Mouse (Mus musculus): ENCODE measurements around the gene Nrxn1.
A peak's percentile ranks its signal among the peaks of the same experiment; 100 is the strongest.

Gene Nrxn1

GRCm38 (mm10) chr17:90654506-90654905, 438.4 kb downstream of the Nrxn1 start:
- no peak for DNase-seq

GRCm38 (mm10) chr17:90653347-90653746, 439.5 kb downstream of the Nrxn1 start:
- DNase-seq = no peak

DNA sequence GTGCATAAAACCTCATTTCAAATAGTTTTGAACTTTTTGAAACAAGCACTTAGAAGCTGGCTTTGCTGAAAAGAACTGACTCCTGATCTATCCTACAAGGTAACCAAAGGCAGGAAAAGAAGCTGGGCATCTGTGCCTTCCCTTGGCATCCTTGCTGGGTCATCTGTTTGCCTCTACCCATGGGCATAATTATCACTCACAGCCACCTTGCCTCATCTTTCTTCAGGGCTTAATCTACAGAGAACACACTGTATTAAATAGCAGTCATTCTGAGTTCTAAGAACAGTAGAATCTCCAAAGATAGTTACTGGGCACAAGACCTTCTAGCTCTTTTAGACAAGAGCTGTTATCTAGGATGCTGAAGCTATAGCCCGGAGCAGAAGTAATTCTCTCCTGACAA, 442.6 kb downstream of the Nrxn1 start:
- DNase-seq = no peak

DNA sequence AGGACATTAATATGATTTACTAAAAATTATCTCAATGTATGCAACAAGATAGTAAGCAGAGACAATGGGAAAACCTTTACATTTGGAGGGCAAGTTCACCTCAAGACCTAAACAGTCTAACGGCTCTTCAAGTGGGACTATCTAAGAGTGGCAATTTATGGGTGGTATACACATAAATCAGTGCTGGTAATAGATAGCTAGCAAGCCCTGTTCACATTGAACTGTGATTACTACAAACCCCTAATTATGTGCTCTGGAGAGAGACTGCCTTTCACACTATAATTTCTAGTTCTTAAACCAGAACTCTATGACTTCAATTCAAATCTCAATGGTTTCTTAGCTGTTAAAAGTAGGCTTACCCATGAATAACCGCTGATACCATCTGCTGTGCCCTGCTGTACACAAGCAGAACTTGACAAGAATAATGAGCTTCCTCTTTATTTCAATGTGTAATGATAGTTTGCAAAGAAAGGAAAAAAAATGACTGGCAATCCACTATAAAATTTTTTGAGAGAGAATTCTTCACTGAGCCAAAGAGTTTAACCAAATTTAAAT, 453.8 kb downstream of the Nrxn1 start:
- DNase-seq = no peak

- DNase-seq = no peak
Observed at GRCm38 (mm10) chr17:90638183-90638727, 454.6 kb downstream of the Nrxn1 start.

DNA sequence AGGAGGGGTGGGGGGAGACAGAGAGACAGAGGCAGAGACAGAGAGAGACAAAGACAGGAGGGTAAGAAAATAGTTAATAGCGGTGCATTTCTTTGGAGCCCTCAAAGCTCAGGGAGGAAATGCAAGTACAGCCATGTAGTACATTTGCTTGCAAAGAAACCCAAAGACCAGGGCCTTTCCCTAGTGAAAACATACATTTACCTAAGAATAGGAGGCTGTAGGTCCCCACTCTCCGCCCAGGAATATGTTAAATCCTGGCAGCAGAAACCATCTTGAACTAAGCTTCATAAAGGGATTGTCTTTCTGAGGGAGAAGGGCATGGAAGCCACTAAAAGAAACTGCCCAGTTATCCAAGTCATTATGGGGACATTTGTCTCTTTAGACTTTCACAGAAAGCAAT, 461.5 kb downstream of the Nrxn1 start:
- no peak for DNase-seq

GRCm38 (mm10) chr17:90629851-90630250, 463.0 kb downstream of the Nrxn1 start:
- DNase-seq = no peak

DNA sequence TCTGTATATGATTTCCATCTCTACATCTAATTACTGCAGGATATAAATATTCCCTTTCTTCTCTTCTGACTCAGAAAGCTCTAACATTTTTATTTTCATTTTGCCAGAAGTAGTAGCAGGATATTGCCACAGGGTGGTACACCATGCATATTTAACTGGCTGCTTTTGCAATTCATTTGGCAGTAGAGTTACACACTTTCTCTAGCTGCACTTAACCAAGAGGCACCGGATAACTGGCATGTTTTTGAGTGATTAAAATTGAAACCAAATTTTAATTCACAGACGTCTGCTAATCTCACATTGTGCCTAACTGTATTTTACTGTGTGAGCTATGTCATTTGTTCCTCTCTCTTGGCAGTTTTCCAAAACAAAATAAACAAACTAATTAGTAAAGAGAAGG, 464.4 kb downstream of the Nrxn1 start:
- no peak for DNase-seq

- DNase-seq = no peak
Observed at GRCm38 (mm10) chr17:90628004-90628403, 464.9 kb downstream of the Nrxn1 start.

- DNase-seq = no peak
Observed at GRCm38 (mm10) chr17:90627395-90627794, 465.5 kb downstream of the Nrxn1 start.

GRCm38 (mm10) chr17:90624591-90625266, 468.1 kb downstream of the Nrxn1 start:
- no peak for DNase-seq

- DNase-seq = no peak
Observed at GRCm38 (mm10) chr17:90621828-90622227, 471.0 kb downstream of the Nrxn1 start.

DNA sequence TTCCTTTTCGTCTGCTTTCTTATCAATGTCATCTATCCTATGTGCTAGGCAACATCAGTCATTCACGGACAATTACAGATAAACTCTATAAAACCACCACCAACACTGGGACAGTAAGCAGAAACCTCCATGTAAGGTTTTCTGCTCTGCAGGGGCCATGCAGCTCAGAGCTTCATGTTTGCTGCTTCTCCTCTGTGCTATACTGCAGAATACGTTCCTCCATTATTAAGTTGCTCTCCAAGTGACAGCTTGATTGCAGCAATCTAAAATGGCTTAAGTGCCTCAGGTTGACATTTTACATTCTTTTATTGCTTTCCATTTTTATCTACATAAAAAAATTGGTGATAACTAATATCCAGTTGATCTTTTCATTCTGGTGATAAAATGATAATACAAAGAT, 477.9 kb downstream of the Nrxn1 start:
- no peak for DNase-seq

GRCm38 (mm10) chr17:90607427-90607806, 485.5 kb downstream of the Nrxn1 start:
- no peak for DNase-seq

DNA sequence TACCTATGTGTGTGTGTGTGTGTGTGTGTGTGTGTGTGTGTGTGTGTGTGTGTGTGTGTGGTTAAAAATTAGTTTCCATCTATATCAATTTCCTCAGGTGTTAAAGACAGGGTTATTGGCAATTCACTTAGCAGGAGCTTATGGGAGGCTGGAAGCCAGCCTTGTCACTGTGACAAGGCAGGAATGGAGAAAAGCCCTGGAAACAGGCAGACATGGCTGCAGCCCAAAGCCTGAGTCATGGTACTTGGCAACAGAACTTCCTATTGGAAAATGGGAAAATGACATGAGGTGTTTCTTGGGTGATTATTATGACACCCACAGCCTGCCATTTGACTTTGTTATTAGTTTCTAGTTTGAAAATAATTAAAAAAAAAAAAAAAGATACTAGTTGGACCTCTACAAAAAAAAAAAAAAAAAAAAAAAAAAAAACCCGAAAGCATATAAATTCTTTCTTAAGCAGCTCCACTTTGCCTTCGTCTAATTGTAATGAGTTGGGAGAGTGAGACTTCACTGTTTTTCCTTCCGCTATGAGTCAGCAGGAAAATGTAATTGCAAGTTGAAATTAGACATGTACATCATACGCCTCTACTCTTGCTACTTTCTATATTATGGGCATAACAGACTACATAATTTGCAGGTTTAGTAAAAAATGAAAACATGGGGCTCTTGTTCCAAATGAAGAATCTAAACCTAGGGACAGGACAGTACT, 486.0 kb downstream of the Nrxn1 start:
- DNase-seq = peak; percentile 2 to 4

DNA sequence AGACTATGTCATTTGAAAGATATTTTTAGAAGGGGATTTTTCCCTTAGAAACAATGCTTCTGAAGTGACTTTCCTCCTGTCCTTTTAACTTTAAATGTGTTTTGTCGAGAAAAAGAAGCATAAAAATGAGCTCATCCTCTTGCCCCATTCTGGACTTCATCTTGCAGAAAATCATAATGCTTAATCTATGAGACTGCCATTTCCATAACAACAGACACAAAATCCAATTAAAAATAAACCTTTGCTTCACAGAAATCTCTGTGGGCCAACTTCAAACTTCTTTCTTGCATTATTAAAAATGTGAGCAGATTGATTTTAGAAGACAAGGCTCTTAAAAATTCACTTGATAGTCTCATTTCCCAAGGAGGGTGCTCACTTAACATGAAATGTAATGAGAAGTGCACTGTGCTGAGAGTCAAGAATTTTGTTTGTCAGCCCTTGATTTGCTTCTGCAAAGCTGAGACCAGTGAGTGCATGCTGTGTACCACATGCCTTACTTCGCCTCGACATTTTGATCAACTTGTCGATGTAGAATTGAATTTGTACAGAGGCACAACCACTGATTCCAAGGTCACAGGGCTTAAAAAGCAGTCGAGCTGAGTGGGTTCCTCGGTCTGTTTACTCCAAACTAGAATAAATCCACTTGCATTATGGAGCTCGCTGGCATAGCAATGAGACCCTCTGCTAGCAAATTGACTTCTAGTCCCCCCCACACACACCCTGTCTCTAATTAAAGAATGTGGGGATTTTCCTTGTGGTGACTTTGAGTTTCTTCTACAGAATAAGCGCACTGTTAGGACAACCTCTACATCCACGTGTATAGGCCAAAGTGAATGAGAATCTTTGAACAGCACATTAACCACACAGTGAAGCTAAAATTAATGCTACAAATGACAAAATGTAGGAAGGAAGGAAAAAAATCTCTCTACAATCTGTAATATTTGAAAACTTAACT, 493.0 kb downstream of the Nrxn1 start:
- DNase-seq = no peak

GRCm38 (mm10) chr17:90594798-90595533, 497.9 kb downstream of the Nrxn1 start:
- no peak for DNase-seq

DNA sequence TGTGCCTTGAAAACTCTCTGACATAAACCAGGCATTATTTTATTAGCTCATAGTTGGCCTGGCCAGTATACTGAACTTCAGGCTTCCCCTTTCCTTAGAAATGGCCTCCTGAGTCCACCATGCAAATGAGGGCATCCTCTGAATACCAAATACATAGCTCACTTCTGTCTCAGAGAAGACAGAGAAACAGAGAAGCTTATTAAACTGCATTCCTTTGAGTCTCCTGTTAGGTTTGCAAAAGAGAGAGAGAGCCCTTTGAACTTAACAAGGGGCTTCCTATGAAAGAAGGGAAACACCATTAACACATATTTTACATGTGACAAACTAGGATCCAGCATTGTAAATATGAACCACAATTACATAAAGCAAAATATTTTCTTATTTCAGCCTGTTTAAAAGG, 506.0 kb downstream of the Nrxn1 start:
- no peak for DNase-seq

DNA sequence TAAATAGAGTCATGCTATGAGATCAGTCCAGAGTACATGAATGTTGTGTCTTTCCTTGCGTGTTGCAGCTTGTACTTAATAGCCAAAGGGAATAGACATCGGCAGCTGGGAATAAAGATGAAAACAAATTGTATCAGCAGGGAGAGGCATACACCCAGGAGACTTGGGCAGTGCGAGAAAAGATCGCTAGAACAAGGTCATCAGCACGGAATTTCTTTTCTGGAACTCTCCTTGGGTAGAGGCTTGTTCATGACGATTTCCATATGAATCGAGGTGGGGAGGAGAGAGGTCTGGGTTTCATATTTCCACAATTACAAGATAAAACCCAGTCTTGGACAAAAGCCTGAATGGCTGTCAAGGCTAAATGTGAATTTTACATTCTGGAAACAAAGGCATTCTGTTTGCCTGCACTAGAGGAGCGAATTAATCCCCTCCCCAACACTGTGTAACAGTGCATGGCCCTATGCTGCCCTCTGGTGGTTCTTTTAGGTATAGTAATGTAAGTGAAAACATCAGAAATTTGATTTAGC, 508.1 kb downstream of the Nrxn1 start:
- DNase-seq = peak in 1 of 2 experiments; percentile 17

- no peak for DNase-seq
Observed at GRCm38 (mm10) chr17:90583826-90584534, 508.9 kb downstream of the Nrxn1 start.

GRCm38 (mm10) chr17:90583196-90583595, 509.7 kb downstream of the Nrxn1 start:
- no peak for DNase-seq
